Mouse (Mus musculus): Measurements from ENCODE around the gene Setd5.

Gene Setd5

GRCm38 (mm10) chr6:113144764-113145163, 67.6 kb downstream of the Setd5 start:
- H3K36me3 ChIP-seq (ENCODE audit: control insufficient read depth, insufficient read depth, low read length, poor library complexity, severe bottlenecking): peaks cover 17% of the 10 kb centered on the region
- no peaks in the 10 kb centered on the region for H3K27me3 ChIP-seq (ENCODE audit: control insufficient read depth, insufficient read depth, low read length, poor library complexity, severe bottlenecking)
- DNase-seq (ENCODE audit: low read depth, low spot score): no peak

- peaks cover 17% of the 10 kb centered on the region for H3K36me3 ChIP-seq (ENCODE audit: control insufficient read depth, insufficient read depth, low read length, poor library complexity, severe bottlenecking)
- no peaks in the 10 kb centered on the region for H3K27me3 ChIP-seq (ENCODE audit: control insufficient read depth, insufficient read depth, low read length, poor library complexity, severe bottlenecking)
- DNase-seq (ENCODE audit: low read depth, low spot score): no peak
Measured at GRCm38 (mm10) chr6:113145249-113145648, 68.1 kb downstream of the Setd5 start.

GRCm38 (mm10) chr6:113154071-113154470, 76.9 kb downstream of the Setd5 start:
- no peak for DNase-seq (ENCODE audit: low read depth, low spot score)
- H3K36me3 ChIP-seq (ENCODE audit: control insufficient read depth, insufficient read depth, low read length, poor library complexity, severe bottlenecking): peaks cover 26% of the 10 kb centered on the region
- no peaks in the 10 kb centered on the region for H3K27me3 ChIP-seq (ENCODE audit: control insufficient read depth, insufficient read depth, low read length, poor library complexity, severe bottlenecking)

- no peak for DNase-seq (ENCODE audit: low read depth, low spot score)
- no peaks in the 10 kb centered on the region for H3K27me3 ChIP-seq (ENCODE audit: control insufficient read depth, insufficient read depth, low read length, poor library complexity, severe bottlenecking)
- H3K36me3 ChIP-seq (ENCODE audit: control insufficient read depth, insufficient read depth, low read length, poor library complexity, severe bottlenecking): peaks cover 23% of the 10 kb centered on the region
Measured at GRCm38 (mm10) chr6:113154886-113155285, 77.7 kb downstream of the Setd5 start.

GRCm38 (mm10) chr6:113156064-113156463, 78.9 kb downstream of the Setd5 start:
- DNase-seq (ENCODE audit: low read depth, low spot score): no peak
- no peaks in the 10 kb centered on the region for H3K27me3 ChIP-seq (ENCODE audit: control insufficient read depth, insufficient read depth, low read length, poor library complexity, severe bottlenecking)
- peaks cover 16% of the 10 kb centered on the region for H3K36me3 ChIP-seq (ENCODE audit: control insufficient read depth, insufficient read depth, low read length, poor library complexity, severe bottlenecking)

- no peak for DNase-seq (ENCODE audit: low read depth, low spot score)
- Histone ChIP-seq H3K36me3 (ENCODE audit: control insufficient read depth, insufficient read depth, low read length, poor library complexity, severe bottlenecking) (peaks cover under 1% of the 10 kb centered on the region; the same call in 1 of the 2 replicates), H3K27me3 (ENCODE audit: control insufficient read depth, insufficient read depth, low read length, poor library complexity, severe bottlenecking) (no peaks in the 10 kb centered on the region)
Measured at GRCm38 (mm10) chr6:113160106-113160505, 82.9 kb downstream of the Setd5 start.

- Histone ChIP-seq H3K36me3 (ENCODE audit: control insufficient read depth, insufficient read depth, low read length, poor library complexity, severe bottlenecking) (no peaks in the 10 kb centered on the region), H3K27me3 (ENCODE audit: control insufficient read depth, insufficient read depth, low read length, poor library complexity, severe bottlenecking) (no peaks in the 10 kb centered on the region)
- DNase-seq (ENCODE audit: low read depth, low spot score): no peak
Measured at GRCm38 (mm10) chr6:113161982-113162381, 84.8 kb downstream of the Setd5 start.

GRCm38 (mm10) chr6:113163513-113163912, 86.3 kb downstream of the Setd5 start:
- H3K36me3 ChIP-seq (ENCODE audit: control insufficient read depth, insufficient read depth, low read length, poor library complexity, severe bottlenecking): no peaks in the 10 kb centered on the region
- DNase-seq (ENCODE audit: low read depth, low spot score): no peak
- H3K27me3 ChIP-seq (ENCODE audit: control insufficient read depth, insufficient read depth, low read length, poor library complexity, severe bottlenecking): no peaks in the 10 kb centered on the region

GRCm38 (mm10) chr6:113166661-113167251, 89.6 kb downstream of the Setd5 start:
- Histone ChIP-seq H3K36me3 (ENCODE audit: control insufficient read depth, insufficient read depth, low read length, poor library complexity, severe bottlenecking) (no peaks in the 10 kb centered on the region), H3K27me3 (ENCODE audit: control insufficient read depth, insufficient read depth, low read length, poor library complexity, severe bottlenecking) (no peaks in the 10 kb centered on the region)
- peak; percentile 32 for DNase-seq (ENCODE audit: low read depth, low spot score)

- H3K27me3 ChIP-seq (ENCODE audit: control insufficient read depth, insufficient read depth, low read length, poor library complexity, severe bottlenecking): no peaks in the 10 kb centered on the region
- no peak for DNase-seq (ENCODE audit: low read depth, low spot score)
- no peaks in the 10 kb centered on the region for H3K36me3 ChIP-seq (ENCODE audit: control insufficient read depth, insufficient read depth, low read length, poor library complexity, severe bottlenecking)
Measured at GRCm38 (mm10) chr6:113168316-113168975, 91.3 kb downstream of the Setd5 start.

- DNase-seq (ENCODE audit: low read depth, low spot score): no peak
- Histone ChIP-seq H3K27me3 (ENCODE audit: control insufficient read depth, insufficient read depth, low read length, poor library complexity, severe bottlenecking) (no peaks in the 10 kb centered on the region), H3K36me3 (ENCODE audit: control insufficient read depth, insufficient read depth, low read length, poor library complexity, severe bottlenecking) (no peaks in the 10 kb centered on the region)
Measured at GRCm38 (mm10) chr6:113169852-113170251, 92.7 kb downstream of the Setd5 start.

GRCm38 (mm10) chr6:113170651-113171050, 93.5 kb downstream of the Setd5 start:
- no peaks in the 10 kb centered on the region for H3K27me3 ChIP-seq (ENCODE audit: control insufficient read depth, insufficient read depth, low read length, poor library complexity, severe bottlenecking)
- no peak for DNase-seq (ENCODE audit: low read depth, low spot score)
- H3K36me3 ChIP-seq (ENCODE audit: control insufficient read depth, insufficient read depth, low read length, poor library complexity, severe bottlenecking): no peaks in the 10 kb centered on the region

- no peaks in the 10 kb centered on the region for H3K36me3 ChIP-seq (ENCODE audit: control insufficient read depth, insufficient read depth, low read length, poor library complexity, severe bottlenecking)
- no peaks in the 10 kb centered on the region for H3K27me3 ChIP-seq (ENCODE audit: control insufficient read depth, insufficient read depth, low read length, poor library complexity, severe bottlenecking)
- no peak for DNase-seq (ENCODE audit: low read depth, low spot score)
Measured at GRCm38 (mm10) chr6:113172011-113172410, 94.8 kb downstream of the Setd5 start.

GRCm38 (mm10) chr6:113172568-113172967, 95.4 kb downstream of the Setd5 start:
- Histone ChIP-seq H3K27me3 (ENCODE audit: control insufficient read depth, insufficient read depth, low read length, poor library complexity, severe bottlenecking) (no peaks in the 10 kb centered on the region), H3K36me3 (ENCODE audit: control insufficient read depth, insufficient read depth, low read length, poor library complexity, severe bottlenecking) (no peaks in the 10 kb centered on the region)
- peak; percentile 87 for DNase-seq (ENCODE audit: low read depth, low spot score)

GRCm38 (mm10) chr6:113175469-113175868, 98.3 kb downstream of the Setd5 start:
- Histone ChIP-seq H3K36me3 (ENCODE audit: control insufficient read depth, insufficient read depth, low read length, poor library complexity, severe bottlenecking) (no peaks in the 10 kb centered on the region), H3K27me3 (ENCODE audit: control insufficient read depth, insufficient read depth, low read length, poor library complexity, severe bottlenecking) (no peaks in the 10 kb centered on the region)
- DNase-seq (ENCODE audit: low read depth, low spot score): no peak

- Histone ChIP-seq H3K27me3 (ENCODE audit: control insufficient read depth, insufficient read depth, low read length, poor library complexity, severe bottlenecking) (no peaks in the 10 kb centered on the region), H3K36me3 (ENCODE audit: control insufficient read depth, insufficient read depth, low read length, poor library complexity, severe bottlenecking) (no peaks in the 10 kb centered on the region)
- DNase-seq (ENCODE audit: low read depth, low spot score): no peak
Measured at GRCm38 (mm10) chr6:113176613-113177012, 99.4 kb downstream of the Setd5 start.

Data from splenic B cell, adult 2 months (primary cell).